Mouse (Mus musculus) myocyte (in vitro differentiated cells): ENCODE data around the gene Atp13a1. TPM values are rescaled to one million over a fixed set of nuclear protein-coding genes. Genes with fewer than 3 reads are reported as not detected.

Source experiments
- H3K27me3 ChIP-seq: one replicate; pipeline ENCODE4 v1.6.1; 2011; ENCODE audit not compliant: control insufficient read depth, insufficient read depth, insufficient read length
- H3K36me3 ChIP-seq: one replicate; pipeline ENCODE4 v1.6.1; 2011; ENCODE audit not compliant: control insufficient read depth, insufficient read depth
- H3K4me2 ChIP-seq: one replicate; pipeline ENCODE4 v1.6.1; 2011; ENCODE audit warnings: low read depth, control low read depth
- H3K4me3 ChIP-seq: one replicate; pipeline ENCODE4 v1.5.1; 2011; ENCODE audit warnings: mild to moderate bottlenecking, control low read depth, moderate library complexity
- H3K79me2 ChIP-seq: one replicate; pipeline ENCODE4 v1.6.1; 2011; ENCODE audit not compliant: control insufficient read depth, insufficient read depth
- H3ac ChIP-seq: one replicate; pipeline ENCODE4 v1.6.1; 2011; ENCODE audit not compliant: control insufficient read depth, insufficient read length
- CEBPB ChIP-seq: IDR thresholded peaks from 2 replicates; pipeline ENCODE4 v1.6.1; 2011; ENCODE audit warnings: mild to moderate bottlenecking, moderate library complexity; ENCODE audit not compliant: poor library complexity, insufficient read depth, severe bottlenecking
- E2F4 ChIP-seq: IDR thresholded peaks from one replicate; pipeline ENCODE4 v1.6.1; 2011; ENCODE audit warnings: mild to moderate bottlenecking, control low read depth, moderate library complexity; ENCODE audit not compliant: insufficient read depth
- MAX ChIP-seq: IDR thresholded peaks from one replicate; pipeline ENCODE4 v1.6.1; 2011; ENCODE audit warnings: low read depth, mild to moderate bottlenecking, control low read depth
- MYOD1 ChIP-seq, 3 experiments: IDR thresholded peaks; one replicate each; pipeline ENCODE4 v1.6.1; 2011; ENCODE audit warnings: control low read depth in 2 of 3, low read depth in 2 of 3, mild to moderate bottlenecking in 2 of 3, moderate library complexity in 1 of 3; ENCODE audit not compliant: insufficient read length in 2 of 3, control insufficient read depth in 1 of 3
- MYOG ChIP-seq, 3 experiments: IDR thresholded peaks; one replicate each; pipeline ENCODE4 v1.6.1; 2011; ENCODE audit warnings: control low read depth in 2 of 3, low read depth in 2 of 3, mild to moderate bottlenecking in 2 of 3; ENCODE audit not compliant: insufficient read length in 2 of 3, control insufficient read depth in 1 of 3, insufficient read depth in 1 of 3
- POLR2A ChIP-seq: IDR thresholded peaks from one replicate; pipeline ENCODE4 v1.6.1; 2011; ENCODE audit warnings: low read depth, mild to moderate bottlenecking, control low read depth, moderate library complexity; ENCODE audit not compliant: insufficient read length
- POLR2AphosphoS2 ChIP-seq: IDR thresholded peaks from one replicate; pipeline ENCODE4 v1.6.1; 2011; ENCODE audit warnings: low read depth, control low read depth; ENCODE audit not compliant: insufficient read length
- REST ChIP-seq: IDR thresholded peaks from one replicate; pipeline ENCODE4 v1.6.1; 2011; ENCODE audit warnings: mild to moderate bottlenecking, control low read depth, moderate library complexity; ENCODE audit not compliant: insufficient read depth, insufficient read length
- SRF ChIP-seq: IDR thresholded peaks from one replicate; pipeline ENCODE4 v1.6.1; 2011; ENCODE audit warnings: low read depth; ENCODE audit not compliant: control insufficient read depth, insufficient read length
- TCF12 ChIP-seq: IDR thresholded peaks from one replicate; pipeline ENCODE4 v1.6.1; 2011; ENCODE audit warnings: mild to moderate bottlenecking, control low read depth; ENCODE audit not compliant: poor library complexity, insufficient read depth, severe bottlenecking
- TCF3 ChIP-seq: IDR thresholded peaks from one replicate; pipeline ENCODE4 v1.6.1; 2011; ENCODE audit warnings: low read depth, control low read depth; ENCODE audit not compliant: insufficient read length
- USF1 ChIP-seq: IDR thresholded peaks from one replicate; pipeline ENCODE4 v1.6.1; 2011; ENCODE audit warnings: low read depth, mild to moderate bottlenecking, control low read depth, moderate library complexity
- polyA plus RNA-seq: library from polyadenylated mRNA; unstranded; fragments of >200 nt; fragmentation: generic; extraction: Trizol; gene quantifications from one replicate; pipeline ENCODE4 v1.2.1, GENCODE M21; 2012; ENCODE audit warnings: missing spikeins

Gene Atp13a1
- polyA plus RNA-seq, 1 experiment = 35.6 TPM

DNA sequence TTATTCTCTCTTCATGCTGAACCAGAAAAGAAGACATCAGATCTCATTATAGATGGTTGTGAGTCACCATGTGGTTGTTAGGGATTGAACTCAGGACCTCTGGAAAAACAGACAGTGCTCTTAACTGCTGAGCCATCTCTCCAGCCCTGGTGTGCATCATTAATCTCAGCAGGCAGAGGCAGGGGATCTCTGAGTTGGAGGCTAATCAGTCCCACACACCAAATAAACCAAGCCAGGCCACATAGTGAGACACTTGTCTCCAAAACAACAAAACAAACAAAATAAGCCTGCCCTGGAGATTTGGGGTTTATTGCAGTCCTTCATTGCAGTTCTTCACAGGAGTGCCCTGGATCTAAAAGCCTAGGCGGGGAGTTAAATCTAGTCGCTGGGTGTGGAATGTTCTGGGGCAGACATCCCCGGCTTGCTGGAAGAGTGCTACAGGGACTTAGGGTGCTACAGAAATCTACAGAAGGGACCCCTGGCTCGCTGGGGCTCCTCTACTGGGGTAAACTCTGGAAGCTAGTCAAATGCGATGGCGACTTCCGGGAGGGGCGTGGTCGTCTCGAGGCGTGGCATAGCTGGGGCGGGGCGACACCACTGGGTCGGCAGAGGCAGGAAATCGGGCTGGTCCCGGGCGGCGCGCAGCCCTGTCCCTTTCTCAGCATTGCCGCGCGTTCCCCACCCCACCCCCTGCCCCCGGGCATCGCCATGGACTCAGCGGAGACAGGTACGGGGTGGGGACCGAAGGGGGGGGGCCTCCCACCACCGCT is 17.3 kb downstream of the Atp13a1 start, which contains the start of gene Gmip:
TSS of gene Gmip (plus strand) at position 586 of the 770 bp plus-strand sequence.
- Histone ChIP-seq H3K4me2 (peak within 1 kb of the TSS; percentile 99), H3K27me3 (no peaks in the 10 kb centered on the region), H3ac (no peak within 1 kb of the TSS), H3K4me3 (peak within 1 kb of the TSS; percentile 33), H3K79me2 (no peaks in the 10 kb centered on the region), H3K36me3 (no peaks in the 10 kb centered on the region)
- TF ChIP-seq MYOG (IDR thresholded peaks at IDR 0.05; ENCODE audit: control insufficient read depth in 1 of 3, insufficient read depth in 1 of 3, insufficient read length in 2 of 3, low read depth in 2 of 3) (no peak), E2F4 (no peak), USF1 (no peak), POLR2A (peak; percentile 78), CEBPB (no peak), MYOD1 (IDR thresholded peaks at IDR 0.05; ENCODE audit: control insufficient read depth in 1 of 3, insufficient read length in 2 of 3, low read depth in 2 of 3) (no peak), POLR2AphosphoS2 (peak; percentile 97)

DNA sequence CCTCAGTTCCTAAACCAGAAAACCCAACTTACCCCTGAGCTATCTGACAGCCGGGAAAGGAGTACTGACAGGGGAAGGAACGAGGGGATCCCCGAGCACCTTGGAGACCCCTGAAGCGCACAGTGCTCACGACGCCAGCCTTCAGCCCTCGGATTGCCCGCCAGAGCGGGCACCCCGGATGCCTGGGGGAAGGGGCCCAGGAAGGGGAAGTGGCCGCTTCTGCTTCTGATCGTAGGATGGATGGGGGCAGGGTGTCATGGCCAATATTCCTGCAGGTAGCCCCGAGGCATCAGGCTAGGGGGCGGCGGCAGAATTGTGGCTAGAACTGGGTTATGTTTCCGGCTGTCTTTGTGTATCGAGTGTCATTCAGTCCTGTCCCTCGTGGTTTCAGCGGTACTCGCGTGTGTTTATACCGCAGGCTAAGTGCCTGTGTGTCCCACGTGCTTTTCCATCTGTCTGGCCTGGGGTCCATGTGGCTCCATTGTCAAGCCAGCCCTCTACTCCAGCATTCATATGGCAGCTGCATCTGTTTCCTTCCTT is 18.0 kb downstream of the Atp13a1 start:
- Histone ChIP-seq H3ac (no peak overlapping the region), H3K4me3 (peak overlapping the region; percentile 33), H3K36me3 (no peaks in the 10 kb centered on the region), H3K79me2 (no peaks in the 10 kb centered on the region), H3K4me2 (peak overlapping the region; percentile 99), H3K27me3 (no peaks in the 10 kb centered on the region)
- TF ChIP-seq MYOD1 (IDR thresholded peaks at IDR 0.05; ENCODE audit: control insufficient read depth in 1 of 3, insufficient read length in 2 of 3, low read depth in 2 of 3) = peak in 2 of 3 experiments; percentile 31 to 48
- TF ChIP-seq E2F4 = no peak
- TF ChIP-seq MAX = no peak
- no peak for TF ChIP-seq SRF
- TF ChIP-seq TCF12 = no peak
- no peak for TF ChIP-seq CEBPB
- TF ChIP-seq MYOG (IDR thresholded peaks at IDR 0.05; ENCODE audit: control insufficient read depth in 1 of 3, insufficient read depth in 1 of 3, insufficient read length in 2 of 3, low read depth in 2 of 3) = peak in 1 of 3 experiments; percentile 45

- no peak overlapping the region for H3K4me2 ChIP-seq
- peak overlapping the region; percentile 33 for H3K4me3 ChIP-seq
- no peak overlapping the region for H3ac ChIP-seq
- no peaks in the 10 kb centered on the region for H3K36me3 ChIP-seq
- H3K79me2 ChIP-seq = no peaks in the 10 kb centered on the region
- TF ChIP-seq POLR2AphosphoS2 (no peak), E2F4 (no peak), MYOG (IDR thresholded peaks at IDR 0.05; ENCODE audit: control insufficient read depth in 1 of 3, insufficient read depth in 1 of 3, insufficient read length in 2 of 3, low read depth in 2 of 3) (no peak), MYOD1 (IDR thresholded peaks at IDR 0.05; ENCODE audit: control insufficient read depth in 1 of 3, insufficient read length in 2 of 3, low read depth in 2 of 3) (no peak), REST (no peak), SRF (no peak), USF1 (no peak)
- no peaks in the 10 kb centered on the region for H3K27me3 ChIP-seq
Observed at GRCm38 (mm10) chr8:69809820-69810219, 18.9 kb downstream of the Atp13a1 start.

DNA sequence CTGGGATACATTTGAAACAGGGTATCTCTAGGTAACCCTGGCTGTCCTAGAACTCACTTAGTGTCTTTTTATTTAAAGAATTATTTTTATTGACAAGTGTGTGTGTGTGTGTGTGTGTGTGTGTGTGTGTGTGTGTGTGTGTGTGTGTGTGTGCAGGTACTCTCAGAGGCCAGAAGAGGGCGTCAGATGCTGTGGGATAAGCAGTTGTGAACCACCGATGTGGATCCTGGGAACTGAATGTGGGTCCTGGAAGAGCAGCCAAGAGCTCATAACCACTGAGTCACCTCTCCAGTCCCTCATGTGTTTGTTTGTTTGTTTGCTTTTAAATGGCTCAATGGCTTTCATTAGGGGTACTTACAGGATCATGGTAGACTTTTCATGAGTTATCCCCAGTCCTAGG is 23.9 kb downstream of the Atp13a1 start:
- H3ac ChIP-seq = no peak overlapping the region
- H3K36me3 ChIP-seq = peaks cover 3% of the 10 kb centered on the region
- H3K27me3 ChIP-seq = no peaks in the 10 kb centered on the region
- TF ChIP-seq TCF3 (no peak), POLR2A (no peak), MYOD1 (IDR thresholded peaks at IDR 0.05; ENCODE audit: control insufficient read depth in 1 of 3, insufficient read length in 2 of 3, low read depth in 2 of 3) (no peak), POLR2AphosphoS2 (no peak), TCF12 (no peak), REST (no peak)
- no peaks in the 10 kb centered on the region for H3K79me2 ChIP-seq
- no peak overlapping the region for H3K4me2 ChIP-seq
- H3K4me3 ChIP-seq = no peak overlapping the region

DNA sequence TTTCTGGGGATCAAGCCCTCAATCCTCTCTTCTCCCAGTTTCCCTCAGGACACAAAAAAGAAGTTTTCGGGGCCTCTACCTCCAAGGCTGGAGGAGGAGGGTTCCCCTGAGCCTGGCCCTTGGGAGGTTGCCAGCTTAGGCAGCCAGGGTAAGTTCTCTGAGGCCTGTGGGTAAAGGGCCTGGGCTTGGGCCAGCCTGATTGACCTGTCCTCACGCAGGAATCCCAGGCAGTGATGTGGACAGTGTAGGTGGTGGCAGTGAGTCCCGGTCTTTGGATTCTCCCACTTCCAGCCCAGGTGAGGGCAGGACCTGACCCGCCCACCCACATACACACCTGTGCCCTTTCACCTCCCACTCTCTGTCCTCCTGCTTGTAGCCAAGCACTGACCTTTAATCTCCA is 24.4 kb downstream of the Atp13a1 start:
- H3K27me3 ChIP-seq = no peaks in the 10 kb centered on the region
- H3K4me2 ChIP-seq = no peak overlapping the region
- TF ChIP-seq E2F4 = no peak
- no peak for TF ChIP-seq REST
- no peak overlapping the region for H3ac ChIP-seq
- H3K79me2 ChIP-seq = no peaks in the 10 kb centered on the region
- peaks cover 3% of the 10 kb centered on the region for H3K36me3 ChIP-seq
- H3K4me3 ChIP-seq = no peak overlapping the region
